Mouse (Mus musculus) right cerebral cortex, postnatal 25 days (tissue): ENCODE measurements around the gene E130308A19Rik.

ENCODE experiments used
- DNase-seq: peaks from one replicate; pipeline ENCODE4 v3.0.0; 2022

The E130308A19Rik gene

DNA sequence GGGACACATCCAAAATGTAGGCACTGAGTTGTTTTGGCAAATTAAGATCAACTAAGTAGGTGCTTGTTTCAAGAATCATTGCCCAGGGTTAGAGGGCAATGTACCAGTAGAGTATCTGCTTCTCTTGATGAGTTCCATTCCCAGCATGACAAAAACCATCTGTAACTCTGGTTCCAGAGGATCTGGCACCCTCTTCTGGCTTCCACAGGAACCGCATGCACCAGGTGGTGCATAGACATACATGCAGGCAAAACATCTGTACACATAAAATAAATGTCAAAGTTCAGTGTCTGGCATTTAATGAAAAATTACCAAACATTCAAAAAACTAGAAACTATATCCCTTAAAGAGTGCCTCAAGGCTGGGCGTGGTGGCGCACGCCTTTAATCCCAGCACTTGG lies 113.3 kb downstream of the E130308A19Rik start:
- no peak for DNase-seq

DNA sequence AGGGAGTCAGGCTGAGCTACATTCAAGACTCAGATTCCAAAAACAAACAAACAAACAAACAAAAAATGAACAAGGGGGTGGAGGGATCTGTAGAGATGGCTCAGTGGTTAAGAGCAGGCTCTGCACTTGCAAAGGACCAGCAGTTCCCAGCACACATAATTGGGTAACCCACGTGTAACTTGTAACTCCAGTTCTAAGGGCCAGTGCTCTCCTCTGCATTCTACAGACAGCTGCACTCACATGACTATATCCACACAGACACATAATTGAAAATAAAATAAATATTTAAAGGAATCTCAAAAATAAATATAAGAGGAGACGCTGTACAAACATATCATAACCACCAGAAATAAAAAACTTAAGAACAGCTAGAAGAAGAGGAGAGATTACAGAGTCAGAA lies 113.9 kb downstream of the E130308A19Rik start:
- no peak for DNase-seq

DNA sequence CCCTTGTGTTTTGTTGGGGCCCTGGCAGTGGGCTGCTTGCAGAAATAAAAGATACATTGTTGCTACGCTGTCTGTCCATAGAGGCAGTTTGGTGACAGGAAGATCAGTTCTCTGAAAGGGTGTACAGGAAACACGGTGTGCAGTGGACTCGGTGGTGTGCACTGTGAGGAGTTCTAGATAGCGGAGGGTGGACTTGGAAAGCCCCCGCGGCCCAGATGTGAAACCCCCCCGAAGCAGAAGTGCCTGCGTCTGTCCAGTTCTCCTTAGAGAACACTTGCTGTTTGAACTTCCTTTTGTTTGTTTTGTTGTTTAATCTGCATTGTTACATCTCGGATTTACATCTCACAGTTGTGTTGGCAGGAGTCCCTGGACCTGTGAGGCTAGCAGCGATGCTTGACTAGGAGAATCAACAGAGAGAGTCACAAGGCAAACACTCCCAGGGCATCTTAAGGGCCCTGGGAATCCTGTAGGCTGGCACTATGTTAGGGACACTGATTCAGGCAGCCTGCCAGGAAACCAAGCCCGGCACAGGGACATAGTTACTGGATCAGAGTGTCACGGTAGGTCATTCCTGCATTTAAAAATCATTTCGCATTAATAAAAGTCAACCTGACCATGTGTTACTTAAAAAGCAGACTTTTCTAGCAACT lies 127.6 kb downstream of the E130308A19Rik start:
- no peak for DNase-seq

DNA sequence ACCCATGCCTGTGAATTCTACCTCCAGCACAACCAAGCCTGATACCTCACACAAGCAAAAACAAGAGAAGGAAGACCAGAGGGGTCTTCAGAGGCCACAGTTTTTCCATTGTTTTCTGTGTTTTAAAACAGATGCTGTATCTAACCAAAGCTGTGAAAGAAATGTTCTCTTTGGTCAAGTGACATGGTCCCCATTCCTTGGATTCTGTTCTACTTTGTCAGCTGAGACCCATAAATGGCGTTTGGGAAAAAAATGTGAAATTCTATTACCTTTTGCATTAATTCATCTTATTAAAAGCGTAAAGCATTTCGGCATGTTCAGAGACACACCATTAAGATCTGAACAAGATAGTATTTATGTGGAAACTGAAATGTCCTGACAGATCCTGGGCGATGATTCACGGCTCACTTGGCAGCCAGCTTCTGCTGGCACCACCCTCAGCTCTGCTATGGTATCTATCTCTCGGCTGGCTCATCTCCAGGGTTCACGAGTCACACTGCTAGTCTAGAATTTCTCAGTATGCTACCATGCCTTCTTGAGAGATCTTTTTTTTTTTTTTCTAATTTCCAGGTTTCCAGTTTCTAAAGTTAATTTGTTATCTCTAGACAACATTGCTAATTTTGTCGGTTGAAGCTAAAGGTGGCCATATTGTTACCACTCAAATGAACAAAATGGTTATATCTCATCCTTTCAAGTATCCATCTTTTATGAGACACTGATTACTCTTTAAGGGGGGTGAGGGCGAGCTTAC lies 130.5 kb downstream of the E130308A19Rik start:
- peak; percentile 61 for DNase-seq

DNA sequence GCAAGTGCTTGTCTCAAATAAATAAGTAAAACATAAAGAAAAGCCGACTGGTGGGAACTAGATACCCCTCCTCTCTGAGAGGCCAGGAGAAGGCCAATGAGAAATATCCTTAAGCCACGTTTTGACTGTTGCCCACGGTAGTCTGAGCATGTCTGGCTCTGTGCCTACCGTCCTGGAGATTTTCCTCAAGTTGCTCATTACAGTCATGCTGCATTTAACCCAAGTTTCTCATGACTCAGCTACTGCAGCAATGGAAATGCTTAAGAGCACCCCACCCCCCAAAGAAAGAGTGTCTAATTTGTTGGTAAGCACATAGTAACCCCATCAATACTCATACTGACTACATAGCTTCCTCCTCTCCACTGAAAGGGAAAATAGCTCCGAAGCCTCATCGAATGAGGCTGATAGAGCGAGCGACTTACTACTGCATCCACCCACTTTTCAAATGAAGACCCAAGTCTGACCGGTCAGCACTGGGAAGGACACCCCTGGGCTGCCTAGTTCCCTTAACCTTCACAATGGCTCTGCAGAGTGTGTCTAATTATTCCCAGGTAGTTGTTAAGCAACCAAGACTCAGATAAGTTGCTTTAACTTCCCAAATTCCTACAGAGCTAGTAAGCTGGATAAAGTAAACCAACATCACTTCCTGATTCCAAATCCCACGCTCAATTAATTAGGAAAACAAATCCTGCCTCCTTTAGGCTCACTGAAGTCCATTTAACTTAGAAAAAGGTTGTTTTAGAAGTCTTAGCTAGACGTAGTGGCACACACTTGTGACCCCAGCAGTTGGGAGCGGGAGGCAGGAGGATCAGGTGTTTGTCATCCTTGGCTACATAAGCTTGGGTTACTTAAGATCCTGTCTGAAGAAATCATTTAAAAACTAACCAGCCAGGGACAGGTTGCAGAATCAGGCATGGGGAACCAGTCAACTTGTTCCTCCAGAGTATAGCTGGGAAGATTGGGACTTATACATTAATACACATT lies 131.7 kb downstream of the E130308A19Rik start:
- no peak for DNase-seq

DNA sequence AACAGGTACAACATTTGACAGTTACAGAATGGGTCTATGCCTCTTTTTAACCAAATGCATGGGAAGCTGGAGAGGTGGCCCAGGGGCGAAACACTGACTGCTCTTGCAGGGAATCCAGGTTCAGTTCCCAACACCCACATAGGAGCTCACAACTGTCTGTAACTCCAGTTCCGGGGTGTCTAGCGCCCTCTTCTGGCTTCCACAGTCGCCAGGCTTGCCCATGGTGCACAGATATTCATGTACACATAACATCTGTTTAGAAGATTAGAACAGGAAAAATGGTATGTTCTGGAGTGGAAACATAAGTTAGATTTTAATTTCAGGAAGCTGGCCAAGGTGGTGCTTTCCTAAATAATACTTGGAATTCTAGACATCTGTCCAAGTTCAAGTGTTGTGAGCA lies 134.0 kb downstream of the E130308A19Rik start:
- DNase-seq = no peak

DNA sequence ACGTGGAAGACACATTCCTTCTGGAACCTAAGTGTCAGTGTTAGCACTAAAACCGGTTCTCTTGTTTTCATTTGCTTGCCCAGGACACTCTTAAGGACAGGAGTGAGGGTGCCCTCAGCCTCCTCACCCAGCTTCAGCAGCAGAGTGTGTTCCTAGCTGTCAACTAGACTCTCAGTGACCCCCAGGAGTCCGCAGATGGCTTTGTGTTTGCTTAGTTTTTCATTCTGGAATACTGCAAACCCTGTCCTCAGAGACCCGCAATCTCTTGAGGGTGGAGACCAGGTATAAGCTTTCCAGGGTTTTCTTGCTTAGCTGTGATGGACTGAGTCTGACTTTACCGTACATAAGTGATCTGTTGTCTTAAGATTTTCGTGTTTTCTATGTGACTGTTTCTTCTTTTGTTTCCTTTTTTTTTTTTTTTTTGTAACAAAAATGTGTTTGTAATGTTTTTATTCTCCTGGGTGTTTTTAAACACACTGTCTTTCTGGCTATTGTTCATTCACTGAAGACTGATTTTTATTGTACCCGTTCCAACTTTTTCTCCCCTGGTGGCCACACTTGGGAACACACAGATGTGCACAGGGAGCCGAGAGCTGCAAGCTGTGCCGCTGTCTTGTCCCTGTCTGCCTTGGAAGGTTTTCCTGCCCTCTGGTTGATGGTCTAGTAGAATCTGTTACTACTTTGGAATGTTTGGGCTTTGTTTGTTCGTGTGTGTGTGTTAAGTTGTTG lies 134.8 kb downstream of the E130308A19Rik start:
- peak; percentile 19 for DNase-seq

DNA sequence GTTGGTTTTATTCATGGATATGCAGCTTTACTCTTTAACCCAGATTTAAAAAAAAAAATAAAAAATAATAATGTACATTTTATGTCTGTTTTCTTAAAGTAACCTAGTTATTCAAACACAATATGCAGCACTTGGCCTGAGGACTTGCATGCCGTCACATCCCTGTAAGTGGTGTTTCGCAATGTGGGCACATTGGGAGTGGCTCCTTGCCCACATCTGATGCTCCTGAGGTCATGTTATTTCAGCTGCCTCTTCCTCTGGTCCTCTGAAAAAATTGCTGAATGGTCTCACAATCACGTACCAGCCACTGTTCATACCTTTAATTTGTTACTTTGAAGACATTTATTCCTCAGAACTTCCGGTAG lies 135.3 kb downstream of the E130308A19Rik start:
- no peak for DNase-seq

DNA sequence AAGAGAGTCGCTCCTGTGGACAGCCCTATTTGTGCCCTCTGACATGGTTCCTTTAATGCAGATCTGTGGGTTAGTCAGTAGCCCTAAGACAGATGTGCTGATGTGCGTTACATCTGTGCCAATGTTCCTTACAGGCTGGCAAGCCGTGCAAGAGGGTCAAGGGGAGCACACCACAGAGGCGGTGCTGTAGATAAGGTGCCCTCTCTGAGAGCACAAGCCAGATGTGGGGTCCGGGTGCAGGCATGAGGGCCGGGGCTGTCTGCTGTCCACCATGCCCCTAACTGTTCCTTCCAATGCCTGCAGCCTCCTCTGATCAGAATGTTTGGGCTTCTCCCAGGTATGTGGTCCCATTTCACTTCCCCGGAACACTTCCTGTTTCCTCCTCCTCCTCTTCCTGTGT lies 138.9 kb downstream of the E130308A19Rik start:
- no peak for DNase-seq

DNA sequence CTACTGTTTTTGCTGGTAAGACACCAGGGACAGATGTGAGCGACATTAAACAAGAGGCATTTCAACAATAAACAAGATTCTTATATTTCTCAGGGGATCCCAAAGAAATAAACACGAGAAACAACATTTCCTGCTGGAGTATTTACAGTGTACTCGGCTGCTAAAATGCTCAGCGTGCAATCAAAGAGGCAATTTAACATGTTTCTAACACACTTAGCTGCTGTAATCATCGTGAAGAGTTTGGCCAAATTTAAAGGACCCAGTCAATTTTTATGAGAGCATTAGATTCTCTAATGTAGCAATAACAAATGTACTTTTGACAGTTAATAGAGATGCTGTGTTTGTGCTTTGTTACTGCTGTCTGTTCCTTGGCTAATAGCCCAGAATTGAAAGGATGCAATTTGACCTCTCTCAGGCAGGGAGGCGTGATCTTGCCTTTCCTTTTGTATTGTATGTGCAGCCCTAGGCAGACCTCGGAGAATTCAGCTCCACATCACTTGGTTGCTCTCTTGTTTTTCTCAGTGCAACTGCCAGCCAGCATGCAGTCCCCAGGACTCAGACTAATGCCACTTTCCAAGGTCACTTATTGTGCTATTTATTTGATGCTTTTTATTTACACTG lies 139.5 kb downstream of the E130308A19Rik start:
- no peak for DNase-seq

DNA sequence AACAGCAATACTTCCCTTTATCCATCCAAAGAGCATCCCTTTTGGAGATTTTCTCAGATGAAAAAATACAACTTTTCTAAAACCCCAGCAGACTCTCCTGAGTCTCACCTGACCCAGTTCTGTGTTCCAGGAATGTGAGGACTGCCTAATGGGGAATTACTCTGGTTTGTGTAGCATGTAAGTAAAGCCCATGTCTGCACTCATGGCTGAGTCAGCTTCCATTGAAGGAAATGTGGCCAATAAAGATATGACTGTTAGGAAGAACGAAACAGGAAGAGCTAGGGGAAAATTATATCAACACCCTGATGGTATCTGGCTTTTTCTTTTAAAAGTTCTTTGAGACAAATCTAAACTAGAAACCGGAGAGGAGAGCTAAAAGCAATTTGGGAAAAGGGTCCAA lies 141.7 kb downstream of the E130308A19Rik start:
- DNase-seq = no peak

DNA sequence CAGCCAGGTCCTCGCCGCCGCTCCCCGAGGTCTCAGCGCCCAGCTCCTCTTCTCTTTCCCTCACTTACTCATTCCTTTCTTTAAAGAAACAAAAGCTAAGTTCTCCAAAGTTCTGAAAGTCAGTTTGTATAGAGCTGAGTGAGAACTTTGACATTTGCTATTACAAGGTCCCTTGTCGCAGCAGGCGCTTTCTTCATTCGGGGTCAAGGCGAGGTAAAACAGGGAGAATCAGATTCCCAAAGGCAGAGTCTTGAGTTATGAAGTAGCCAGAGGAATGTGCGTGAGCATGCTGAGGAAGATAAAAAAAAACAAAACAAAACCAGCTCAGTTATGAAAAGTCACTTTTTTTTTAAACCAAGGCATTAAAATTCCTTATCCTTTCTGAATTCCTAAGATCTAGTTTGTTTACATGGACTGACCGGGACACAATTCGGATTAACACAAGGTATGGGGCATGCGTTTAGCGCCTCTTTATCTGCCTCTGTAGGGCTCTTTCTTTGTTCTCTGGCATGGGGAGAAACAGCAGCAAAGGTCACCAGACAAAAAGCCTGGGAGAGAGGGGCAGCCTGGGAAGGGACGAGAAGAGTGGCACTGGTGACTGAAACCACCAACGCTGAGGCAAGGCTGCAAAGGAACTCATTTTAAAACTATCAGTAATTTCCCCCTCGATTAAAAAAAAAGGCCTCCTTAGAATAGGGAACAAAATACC lies 146.3 kb downstream of the E130308A19Rik start:
- no peak for DNase-seq

DNA sequence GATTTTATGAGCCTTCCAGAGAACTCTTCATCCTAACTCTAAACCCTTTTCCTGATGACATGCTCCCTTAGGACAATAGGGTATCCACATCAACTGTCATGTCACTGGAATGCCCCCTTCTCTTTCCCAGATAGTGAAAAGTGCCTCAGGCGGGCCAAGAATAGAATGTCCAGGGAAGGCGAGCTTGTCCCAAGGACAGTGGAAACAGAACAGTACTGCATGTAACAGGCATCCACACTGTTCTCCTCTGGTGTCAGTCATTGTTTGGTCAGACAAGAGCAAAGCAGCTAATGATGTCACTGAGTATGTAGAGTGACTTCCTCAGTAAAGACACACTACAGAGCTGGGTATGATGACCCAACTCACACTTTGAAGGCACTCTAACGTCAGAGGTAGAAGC lies 151.8 kb downstream of the E130308A19Rik start:
- no peak for DNase-seq

DNA sequence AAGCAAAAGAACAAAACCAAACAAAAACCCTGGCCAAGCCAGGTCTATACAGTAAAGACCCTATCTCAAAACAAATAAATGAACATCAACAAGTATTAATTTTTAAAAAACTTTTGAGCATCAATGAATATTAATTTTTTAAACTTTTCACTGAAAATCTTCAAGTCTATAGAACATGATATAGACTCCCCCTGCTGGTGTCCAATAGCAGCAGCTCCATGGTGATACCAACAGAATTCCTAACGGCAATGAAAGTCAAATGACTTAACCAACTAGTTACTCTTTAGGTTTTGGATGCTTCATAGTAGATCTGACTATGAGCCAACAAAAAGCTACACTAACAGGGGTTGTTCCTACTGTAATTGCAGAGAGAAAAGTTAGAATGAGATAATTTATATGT lies 154.6 kb downstream of the E130308A19Rik start:
- no peak for DNase-seq

DNA sequence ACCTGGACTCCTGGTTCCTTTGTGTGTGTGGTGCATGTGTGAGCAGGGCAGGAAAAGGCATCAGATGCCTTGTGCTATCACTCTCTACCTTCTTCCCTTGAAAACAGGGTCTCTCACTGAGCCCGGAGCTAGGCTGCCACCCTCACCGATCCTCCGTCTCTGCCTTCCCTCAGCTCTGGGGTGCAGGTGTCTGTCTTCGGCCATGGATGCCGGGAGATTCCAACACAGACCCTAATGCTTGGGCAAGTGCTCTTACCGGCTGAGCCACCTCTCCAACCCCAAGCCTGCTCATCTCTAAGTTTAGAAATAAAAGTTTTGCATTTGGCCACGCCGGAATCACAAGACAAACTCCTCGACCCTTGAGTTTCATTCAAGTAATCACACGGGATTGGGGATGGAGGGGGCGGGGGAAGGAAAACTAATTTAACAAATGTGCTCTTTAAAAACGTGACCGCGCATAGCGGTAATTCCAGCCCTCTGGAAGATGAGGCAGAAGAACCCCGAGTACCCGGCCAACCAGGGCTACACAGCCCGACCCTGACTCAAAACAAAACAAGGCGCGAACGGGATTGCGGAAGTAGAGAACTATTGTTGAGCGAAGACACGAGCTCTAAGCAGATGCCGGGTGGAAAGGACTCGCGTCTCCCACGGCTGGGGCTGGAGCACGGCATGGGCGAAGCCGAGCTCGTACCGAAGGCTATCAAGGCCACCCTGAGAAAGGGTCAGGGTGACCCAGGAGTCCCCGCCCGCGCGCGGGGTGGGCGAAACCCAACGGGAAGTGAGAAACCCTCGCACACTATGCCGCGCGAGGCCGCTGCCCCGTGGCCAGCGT lies 157.1 kb downstream of the E130308A19Rik start:
- no peak for DNase-seq

DNA sequence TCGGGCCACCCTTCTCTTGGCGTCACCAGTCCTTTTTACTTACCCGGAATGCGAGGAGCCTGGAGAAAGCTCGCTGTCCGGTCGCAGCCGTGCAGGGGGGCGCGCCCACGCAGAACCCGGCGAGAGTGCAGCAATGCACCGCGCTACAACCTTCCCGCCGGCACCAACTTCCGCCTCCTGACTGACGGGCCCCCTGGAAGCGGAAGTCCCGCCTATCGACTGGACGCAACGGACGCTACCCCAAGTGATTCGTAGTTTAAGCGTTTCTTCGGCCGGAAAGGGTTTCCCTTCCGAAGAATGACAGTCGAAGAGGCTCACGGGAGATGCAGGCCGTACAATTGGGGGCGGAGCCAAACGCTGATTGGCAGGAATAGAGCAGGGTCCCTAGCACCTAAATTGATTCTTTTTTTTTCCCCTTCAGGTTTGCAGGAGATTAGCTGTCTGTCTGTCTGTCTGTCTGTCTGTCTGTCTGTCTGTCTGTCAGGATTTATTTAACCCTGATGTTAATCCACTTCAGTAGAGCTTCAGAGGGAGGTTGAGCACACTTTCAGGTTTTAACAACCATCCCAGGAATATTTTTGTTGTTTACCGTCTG lies 157.8 kb downstream of the E130308A19Rik start:
- peak; percentile 93 for DNase-seq

DNA sequence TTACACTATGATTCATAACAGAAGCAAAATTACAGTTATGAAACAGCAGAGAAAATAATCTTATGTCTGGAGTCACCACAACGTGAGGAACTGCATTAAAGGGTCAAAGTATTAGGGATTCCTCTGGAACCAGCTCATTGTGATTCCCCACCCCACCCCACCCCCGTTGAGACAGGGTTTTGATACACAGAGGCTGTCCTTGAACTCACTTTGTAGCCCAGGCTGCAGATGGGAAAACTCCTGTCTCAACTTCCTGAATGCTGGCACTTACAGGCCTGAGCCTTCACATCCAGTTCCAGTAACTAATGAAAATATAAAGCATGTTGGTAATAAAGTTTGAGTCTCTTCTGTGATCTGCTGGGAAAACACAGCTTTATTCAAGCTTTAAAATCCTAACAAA lies 159.4 kb downstream of the E130308A19Rik start:
- no peak for DNase-seq

DNA sequence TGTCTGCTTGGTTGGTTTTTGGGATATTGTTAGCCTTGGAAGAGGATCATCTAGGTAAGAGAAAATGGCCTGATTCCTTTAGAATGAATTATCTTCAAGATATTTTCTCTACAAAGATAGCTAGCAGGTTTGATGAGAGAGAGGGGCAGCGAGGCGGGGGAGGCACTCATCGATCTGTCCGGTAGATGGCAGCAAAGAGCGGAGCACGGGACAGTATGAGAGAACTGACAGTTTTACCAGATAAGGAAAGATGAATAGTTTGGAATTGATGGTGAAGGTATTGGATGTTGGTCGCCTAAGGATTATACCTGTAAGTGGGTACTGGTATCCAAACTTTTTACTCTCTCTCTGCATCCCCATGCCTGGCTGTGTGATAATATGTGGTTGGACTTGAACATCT lies 160.7 kb downstream of the E130308A19Rik start:
- peak; percentile 71 for DNase-seq

DNA sequence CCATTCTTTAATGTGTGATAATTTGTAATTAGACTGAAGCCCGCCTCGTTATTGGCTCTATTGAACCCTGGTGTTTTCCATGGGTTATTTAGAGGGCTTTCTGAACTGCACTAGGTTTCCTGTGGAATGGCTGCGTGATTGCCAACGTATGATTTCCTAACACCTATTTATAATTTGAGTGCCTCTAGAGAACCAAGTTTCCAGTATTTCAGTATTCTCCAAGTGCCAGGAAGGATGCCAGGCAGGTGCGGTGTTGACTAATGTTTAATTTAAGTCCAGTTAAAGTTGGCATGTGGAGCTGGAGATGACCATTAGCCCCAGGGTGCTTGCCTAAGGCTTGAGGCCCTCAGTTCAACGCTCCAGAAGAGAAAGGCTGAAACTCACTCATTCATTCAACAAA lies 161.1 kb downstream of the E130308A19Rik start:
- DNase-seq = no peak

DNA sequence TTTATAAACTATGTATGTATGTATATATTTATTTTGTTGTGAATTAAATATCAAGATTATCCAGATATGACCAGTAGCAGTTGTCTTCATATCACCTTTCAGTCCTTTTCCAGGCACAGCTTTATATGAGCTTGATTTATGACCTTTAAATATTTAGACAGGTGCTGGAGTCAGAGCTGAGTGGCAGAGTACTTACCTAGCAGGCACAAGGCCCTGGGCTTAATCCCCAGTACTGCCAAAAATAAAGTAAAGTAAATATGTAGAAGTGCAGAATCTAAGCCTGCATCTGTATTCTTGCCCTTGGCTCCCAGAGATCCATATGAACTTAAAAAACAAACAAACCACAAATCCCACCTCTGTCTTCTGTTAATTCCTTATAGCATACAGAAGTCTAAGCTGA lies 163.0 kb downstream of the E130308A19Rik start:
- DNase-seq = no peak
